Mouse (Mus musculus) neural tube, embryonic 15.5 days (tissue): ENCODE results near the gene Lrrc29. TPM values are rescaled to one million over a fixed set of nuclear protein-coding genes. Genes with fewer than 3 reads are reported as not detected.

Experiments
- ATAC-seq: fragments of 200-750 bp; cut with Nextera tagmentation; 2 replicates; pipeline ENCODE4 v1.8.0; 2017; ENCODE audit warnings: mild to moderate bottlenecking, moderate TSS enrichment, moderate library complexity; ENCODE audit not compliant: low FRiP score
- H3K27ac ChIP-seq: fragments of 300-500 bp; sonication (generic); replicated peaks from 2 replicates; pipeline ENCODE4 v1.5.1; 2015; ENCODE audit warnings: mild to moderate bottlenecking, inconsistent platforms
- H3K27me3 ChIP-seq: fragments of 300-500 bp; sonication (generic); replicated peaks from 2 replicates; pipeline ENCODE4 v1.6.1; 2015; ENCODE audit warnings: inconsistent platforms
- H3K36me3 ChIP-seq: fragments of 300-500 bp; sonication (generic); 2 replicates; pipeline ENCODE4 v1.6.1; 2015; ENCODE audit warnings: inconsistent platforms
- H3K4me1 ChIP-seq: fragments of 300-500 bp; sonication (generic); 2 replicates; pipeline ENCODE4 v1.6.1; 2015; ENCODE audit warnings: inconsistent platforms
- H3K4me2 ChIP-seq: fragments of 300-500 bp; sonication (generic); 2 replicates; pipeline ENCODE4 v1.6.1; 2015; ENCODE audit warnings: inconsistent platforms, mild to moderate bottlenecking, moderate library complexity
- H3K4me3 ChIP-seq: fragments of 300-500 bp; sonication (generic); replicated peaks from 2 replicates; pipeline ENCODE4 v1.5.1; 2015; ENCODE audit warnings: mild to moderate bottlenecking, inconsistent platforms
- H3K9ac ChIP-seq: fragments of 300-500 bp; sonication (generic); replicated peaks from 2 replicates; pipeline ENCODE4 v1.6.1; 2015; ENCODE audit warnings: mild to moderate bottlenecking, inconsistent platforms
- H3K9me3 ChIP-seq: fragments of 300-500 bp; sonication (generic); replicated peaks from 2 replicates; pipeline ENCODE4 v1.6.1; 2016; ENCODE audit warnings: inconsistent platforms
- WGBS: fragments of 180-500 bp; shearing (Covaris S2); methylation state at CpG from one replicate; pipeline ENCODE4 v1.1.7; 2015; ENCODE audit warnings: mixed read lengths; 5-methylcytosine and 5-hydroxymethylcytosine counted together
- polyA plus RNA-seq: library from polyadenylated mRNA; unstranded; fragments of >200 nt; fragmentation: Nextera tagmentation; extraction: Ambion mirVana; gene quantifications from 2 replicates; pipeline ENCODE4 v1.2.1, GENCODE M21; 2015

The Lrrc29 gene
- polyA plus RNA-seq, 1 experiment from 2014 or later: 0.55 TPM

DNA sequence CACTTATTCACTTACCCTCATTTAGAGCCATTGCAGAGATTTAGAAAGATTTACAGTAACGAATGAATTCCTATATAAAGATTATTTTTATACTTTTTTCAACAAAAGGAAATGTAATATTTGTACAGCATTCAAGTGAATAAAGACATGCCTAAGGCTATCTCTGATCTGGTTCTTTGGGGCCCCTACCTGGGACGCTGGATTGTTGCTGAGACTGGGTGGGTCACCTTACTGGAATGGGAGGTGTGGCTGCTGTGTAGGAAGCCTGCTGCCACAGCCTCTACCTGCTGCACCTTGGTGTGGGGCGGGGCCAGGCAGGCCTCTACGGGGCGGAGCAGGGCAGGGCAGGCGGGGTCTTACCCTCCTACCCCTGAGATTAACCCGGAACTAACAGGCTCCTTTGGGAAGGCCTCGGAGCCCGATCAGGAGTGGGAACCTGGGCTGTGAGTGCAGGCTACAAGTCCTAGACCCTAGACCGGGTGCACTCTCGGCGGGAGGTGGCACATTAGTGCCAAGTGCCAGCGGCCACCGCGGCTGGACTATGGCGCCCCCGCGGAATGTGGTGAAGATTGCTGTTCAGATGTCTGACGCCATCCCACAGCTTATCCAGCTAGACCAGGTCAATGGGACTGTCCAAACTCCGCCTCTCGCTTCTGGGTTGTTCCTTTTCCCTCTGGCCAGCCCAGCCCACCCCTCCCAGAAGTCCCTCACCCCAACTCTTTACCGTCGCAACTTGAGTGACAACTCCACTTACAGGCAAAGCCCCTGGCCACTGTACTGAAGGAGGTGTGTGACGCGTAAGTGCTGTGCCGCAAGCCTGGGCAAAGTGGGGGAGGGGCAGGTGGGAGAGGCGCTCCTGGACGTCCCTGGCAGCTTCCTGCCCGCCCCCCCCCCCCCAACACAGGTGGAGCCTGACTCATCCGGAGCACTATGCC lies 20.6 kb downstream of the Lrrc29 start, which contains the start of gene Elmo3:
TSS of gene Elmo3 (plus strand) at position 391 of the 935 bp plus-strand sequence.
- Histone ChIP-seq H3K9ac (no peak within 1 kb of the TSS), H3K4me3 (peak within 1 kb of the TSS; percentile 8), H3K4me2 (peak within 1 kb of the TSS; percentile 50), H3K4me1 (peaks cover 20% of the 10 kb centered on the region), H3K27ac (peak within 1 kb of the TSS; percentile 48), H3K9me3 (no peaks in the 10 kb centered on the region), H3K36me3 (peaks cover 78% of the 10 kb centered on the region), H3K27me3 (no peaks in the 10 kb centered on the region)
- 12% methylated on average over 30 of the region's 30 CpGs for WGBS
- ATAC-seq: peak; percentile 55

DNA sequence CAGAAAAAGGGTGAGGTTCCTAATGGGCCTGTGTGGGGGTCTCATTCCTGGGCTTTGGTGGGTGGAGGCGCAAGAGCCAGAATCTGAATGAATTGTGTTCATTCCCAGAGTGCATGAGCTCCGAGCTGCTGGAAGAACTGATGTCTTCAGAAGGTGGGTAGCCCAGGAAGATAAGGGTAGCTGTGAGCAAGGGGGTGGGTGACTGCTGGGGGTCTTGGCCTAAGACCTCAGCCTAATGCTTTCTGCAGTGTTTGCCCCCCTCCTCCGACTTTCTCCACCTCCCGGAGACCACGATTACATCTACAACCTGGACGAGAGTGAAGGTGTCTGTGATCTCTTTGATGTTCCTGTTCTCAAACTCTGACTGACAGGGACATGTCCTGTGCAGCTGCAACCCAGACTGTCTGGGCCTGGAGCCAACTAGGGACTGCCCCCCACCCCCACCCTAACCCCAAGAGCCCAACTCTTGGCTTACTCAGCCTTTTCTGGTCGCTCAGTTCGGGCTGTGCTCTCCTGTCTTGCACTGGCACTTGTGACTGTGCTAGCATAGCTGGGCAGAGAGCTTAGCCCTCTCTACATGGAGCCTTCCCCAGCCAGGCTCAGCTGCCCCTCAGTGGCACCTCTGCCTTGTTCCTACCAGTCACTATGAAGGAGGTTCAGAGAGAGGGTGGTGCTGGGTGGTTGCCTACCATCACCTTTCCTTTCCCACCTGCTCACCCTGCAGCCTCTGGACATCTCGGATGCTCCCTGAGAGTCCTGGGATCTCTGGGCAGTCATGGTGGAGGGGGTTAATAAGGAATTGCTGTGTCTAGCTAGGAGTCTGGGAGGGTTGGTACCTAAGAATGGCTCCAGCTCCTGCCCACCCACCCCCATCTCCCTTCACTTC lies 21.5 kb downstream of the Lrrc29 start:
- H3K4me1 ChIP-seq: peaks cover 24% of the 10 kb centered on the region
- 72% methylated on average over 9 of the region's 9 CpGs for WGBS
- no peaks in the 10 kb centered on the region for H3K27me3 ChIP-seq
- ATAC-seq: no peak
- no peak overlapping the region for H3K4me2 ChIP-seq
- no peak overlapping the region for H3K4me3 ChIP-seq
- peak overlapping the region; percentile 48 for H3K27ac ChIP-seq
- H3K9ac ChIP-seq: no peak overlapping the region
- H3K36me3 ChIP-seq: peaks cover 78% of the 10 kb centered on the region
- no peaks in the 10 kb centered on the region for H3K9me3 ChIP-seq

DNA sequence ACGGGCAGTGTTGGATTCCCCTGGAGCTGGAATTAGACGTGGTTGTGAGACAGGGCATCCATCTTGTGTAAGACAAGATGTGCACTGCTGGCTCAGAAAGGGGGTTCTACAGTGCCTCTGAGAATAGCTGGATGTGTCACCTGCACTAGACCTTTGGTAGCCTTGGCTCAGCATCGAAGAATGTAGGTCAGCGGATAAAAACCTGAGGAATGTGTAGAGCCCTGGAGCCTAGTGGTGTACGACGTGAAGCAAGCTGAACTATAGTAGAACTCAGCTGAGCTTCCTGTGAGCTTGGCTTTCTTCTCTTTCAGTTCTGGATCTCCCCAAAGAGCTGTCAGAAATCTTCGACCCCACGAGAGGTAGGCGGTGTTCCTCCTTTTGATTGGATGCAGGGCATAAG lies 22.2 kb downstream of the Lrrc29 start:
- 77% methylated on average over 9 of the region's 9 CpGs for WGBS
- peaks cover 76% of the 10 kb centered on the region for H3K36me3 ChIP-seq
- H3K4me1 ChIP-seq: peaks cover 29% of the 10 kb centered on the region

DNA sequence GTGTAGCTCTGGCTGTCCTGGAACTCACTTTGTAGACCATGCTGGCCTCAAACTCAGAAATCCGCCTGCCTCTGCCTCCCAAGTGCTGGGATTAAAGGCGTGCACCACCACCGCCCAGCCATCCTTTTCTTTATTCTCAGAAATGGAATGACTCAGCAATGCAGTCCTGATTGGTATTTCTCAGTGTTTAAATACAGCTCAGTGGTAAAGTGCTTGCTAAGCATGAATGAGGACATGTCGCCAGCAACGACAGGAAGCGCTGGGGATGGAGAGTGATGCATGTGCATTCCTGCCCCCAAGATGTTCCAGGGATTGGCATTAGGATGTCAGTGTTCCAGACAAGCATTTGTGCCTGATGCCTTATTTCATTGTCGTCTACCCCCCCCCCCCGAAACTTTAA lies 22.7 kb downstream of the Lrrc29 start:
- Histone ChIP-seq H3K36me3 (peaks cover 74% of the 10 kb centered on the region), H3K9me3 (no peaks in the 10 kb centered on the region), H3K27me3 (no peaks in the 10 kb centered on the region), H3K4me2 (no peak overlapping the region), H3K4me3 (no peak overlapping the region), H3K27ac (no peak overlapping the region), H3K4me1 (peaks cover 34% of the 10 kb centered on the region), H3K9ac (no peak overlapping the region)
- 88% methylated on average over 8 of the region's 8 CpGs for WGBS
- no peak for ATAC-seq

More for the DNA sequence above, 22.2 kb downstream of the Lrrc29 start:
- Histone ChIP-seq H3K4me3 (no peak overlapping the region), H3K9me3 (no peaks in the 10 kb centered on the region), H3K27ac (no peak overlapping the region), H3K9ac (no peak overlapping the region), H3K4me2 (no peak overlapping the region), H3K27me3 (no peaks in the 10 kb centered on the region)
- no peak for ATAC-seq

DNA sequence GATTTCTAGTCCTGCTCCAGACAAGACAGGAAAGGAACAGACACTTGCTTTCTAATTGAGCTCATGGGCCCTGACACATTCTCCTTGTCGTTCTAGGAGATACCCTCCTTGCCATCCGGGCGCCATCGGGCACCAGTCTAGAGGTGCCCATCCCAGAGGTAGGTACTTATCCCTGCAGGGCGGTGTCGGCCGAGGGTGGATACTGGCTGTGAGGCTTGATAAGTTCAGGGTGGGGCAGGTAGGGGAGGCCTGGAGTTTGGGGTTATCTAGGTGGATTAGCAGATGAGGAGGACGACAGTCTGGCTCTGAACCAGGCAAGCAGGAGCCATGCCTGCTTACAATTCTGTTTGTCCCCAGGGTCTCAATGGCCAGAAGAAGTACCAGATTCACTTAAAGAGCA lies 26.1 kb downstream of the Lrrc29 start:
- Histone ChIP-seq H3K4me2 (no peak overlapping the region), H3K4me3 (no peak overlapping the region), H3K27me3 (no peaks in the 10 kb centered on the region; the same call in 1 of the 2 replicates), H3K4me1 (peaks cover 33% of the 10 kb centered on the region), H3K36me3 (peaks cover 52% of the 10 kb centered on the region), H3K9ac (no peak overlapping the region), H3K27ac (no peak overlapping the region), H3K9me3 (no peaks in the 10 kb centered on the region)
- no peak for ATAC-seq
- 97% methylated on average over 8 of the region's 8 CpGs for WGBS

DNA sequence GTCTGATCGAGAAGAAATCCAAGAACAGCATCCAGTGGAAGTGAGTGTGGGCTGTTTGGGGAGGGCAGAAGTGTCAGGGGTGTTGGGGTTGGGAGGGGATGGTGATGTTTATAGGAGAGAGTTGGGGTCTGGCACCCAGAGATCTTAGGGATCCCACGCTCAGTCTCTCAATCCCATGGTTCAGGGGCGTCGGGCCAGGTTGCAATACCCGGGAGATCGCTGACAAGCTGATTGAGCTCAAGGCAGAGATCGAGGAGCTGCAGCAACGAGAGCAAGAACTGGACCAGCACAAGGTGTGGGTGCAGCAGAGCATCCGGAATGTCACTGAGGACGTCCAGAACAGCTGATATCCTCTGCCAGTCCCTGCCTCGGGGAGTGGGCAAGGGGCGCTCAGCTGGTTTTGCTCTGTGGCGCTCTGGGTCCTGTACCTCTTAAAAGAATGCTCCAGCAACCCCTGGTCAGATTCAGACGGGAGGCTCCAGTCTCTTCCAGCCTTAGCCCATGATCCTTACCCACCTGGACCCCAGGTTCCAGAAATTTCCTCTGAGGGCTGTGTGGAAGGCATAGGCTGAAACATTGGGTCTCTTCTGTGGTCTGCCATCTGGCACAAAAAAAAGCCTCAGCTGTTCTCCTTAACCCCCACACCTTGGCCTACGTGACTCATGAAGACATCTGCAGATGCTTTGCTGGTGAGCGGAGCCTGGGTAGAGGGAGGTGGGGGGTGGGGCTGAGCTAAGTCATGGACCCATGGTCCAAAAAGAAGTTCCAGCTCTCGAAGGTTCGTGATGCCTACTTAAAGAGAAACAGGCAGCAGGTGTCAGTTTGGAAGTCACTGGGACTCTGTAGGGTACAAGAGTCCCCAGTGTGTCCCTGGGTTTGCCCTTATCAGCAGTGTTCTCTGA lies 27.5 kb downstream of the Lrrc29 start:
- Histone ChIP-seq H3K4me3 (peak overlapping the region; percentile 75), H3K9ac (peak overlapping the region; percentile 82), H3K27me3 (no peaks in the 10 kb centered on the region; the same call in 1 of the 2 replicates), H3K36me3 (peaks cover 44% of the 10 kb centered on the region), H3K4me1 (peaks cover 26% of the 10 kb centered on the region), H3K27ac (peak overlapping the region; percentile 61; the same call in 1 of the 2 replicates), H3K4me2 (peak overlapping the region; percentile 90), H3K9me3 (no peaks in the 10 kb centered on the region)
- WGBS: 67% methylated on average over 18 of the region's 18 CpGs
- 0 out of 2 replicates have a peak, but pooled peaks have one; percentile 2 for ATAC-seq

DNA sequence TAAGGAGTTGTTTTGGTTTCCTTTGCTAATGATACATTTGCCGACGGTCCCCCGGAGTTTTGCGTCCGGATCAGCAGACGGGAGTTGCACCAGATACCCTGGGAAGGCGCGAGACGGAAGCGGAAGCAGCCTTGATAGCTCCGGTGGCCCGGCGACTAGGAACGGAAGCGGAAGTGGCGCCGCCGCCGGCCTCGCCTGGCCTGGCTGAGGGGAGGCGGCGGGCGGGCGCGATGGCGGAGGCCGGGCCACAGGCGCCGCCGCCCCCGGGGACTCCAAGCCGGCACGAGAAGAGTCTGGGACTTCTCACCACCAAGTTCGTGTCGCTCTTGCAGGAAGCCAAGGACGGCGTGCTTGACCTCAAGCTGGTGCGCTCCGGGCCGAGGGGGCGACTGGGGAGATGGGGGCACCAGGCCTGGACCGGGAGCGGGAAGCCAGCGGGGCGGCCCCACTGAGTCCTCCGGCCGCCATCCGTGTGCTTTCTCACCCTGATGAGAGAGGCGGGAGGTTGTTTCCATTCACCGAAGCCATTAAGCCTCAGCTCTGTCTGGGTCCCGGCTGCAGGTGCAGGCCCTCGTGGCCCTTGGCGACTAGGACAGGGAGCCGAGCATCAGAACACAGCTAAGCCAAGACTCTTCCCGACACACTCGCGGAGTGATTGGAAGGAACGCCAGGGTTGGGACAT lies 28.4 kb downstream of the Lrrc29 start, which contains the start of gene E2f4:
TSS of gene E2f4 (plus strand) at position 153 of the 682 bp plus-strand sequence.
- peak; percentile 89 for ATAC-seq
- peak within 1 kb of the TSS; percentile 75 for H3K4me3 ChIP-seq
- H3K27me3 ChIP-seq: no peaks in the 10 kb centered on the region; the same call in 1 of the 2 replicates
- H3K27ac ChIP-seq: peak within 1 kb of the TSS; percentile 71
- H3K4me2 ChIP-seq: peak within 1 kb of the TSS; percentile 90
- peaks cover 37% of the 10 kb centered on the region for H3K36me3 ChIP-seq
- H3K4me1 ChIP-seq: peaks cover 26% of the 10 kb centered on the region
- no peaks in the 10 kb centered on the region for H3K9me3 ChIP-seq
- H3K9ac ChIP-seq: peak within 1 kb of the TSS; percentile 82
- under 1% methylated on average over 57 of the region's 58 CpGs for WGBS

DNA sequence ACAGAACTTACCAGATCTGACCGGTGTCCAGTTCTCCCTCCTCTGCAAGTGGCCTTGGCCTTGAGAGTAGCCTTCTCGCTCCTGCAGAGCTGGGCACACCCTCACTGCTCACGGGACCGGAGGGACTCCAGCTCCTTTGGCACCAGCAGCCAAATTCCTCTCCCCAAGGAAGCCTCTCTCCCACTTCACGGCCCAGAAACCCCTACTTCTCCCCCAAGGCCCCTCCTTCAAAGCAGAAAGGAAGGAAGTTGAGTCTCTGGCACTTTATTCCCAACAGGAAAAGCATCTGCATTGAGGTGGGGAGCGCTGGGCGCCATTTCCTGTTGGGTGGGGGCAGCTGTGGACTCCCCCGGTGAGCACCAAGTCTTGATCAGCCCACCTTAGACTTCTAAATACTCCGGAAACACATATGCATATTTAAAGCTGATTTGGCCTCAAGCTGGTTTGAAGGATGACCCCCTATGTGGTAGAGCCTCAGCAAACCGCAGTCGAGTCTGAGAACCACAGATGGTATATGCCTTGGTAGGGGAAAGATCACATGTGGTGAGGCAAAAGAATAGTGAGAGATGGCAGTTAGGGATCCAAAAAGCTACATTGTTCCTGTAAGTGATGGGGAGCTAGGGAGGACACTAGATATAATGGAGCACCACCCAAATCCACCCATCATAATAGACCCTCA lies 30.0 kb downstream of the Lrrc29 start, which contains the start of gene Exoc3l:
TSS of gene Exoc3l (minus strand) at position 207 of the 679 bp plus-strand sequence.
- Histone ChIP-seq H3K4me2 (peak within 1 kb of the TSS; percentile 90), H3K9ac (peak within 1 kb of the TSS; percentile 33), H3K9me3 (no peaks in the 10 kb centered on the region), H3K27ac (peak within 1 kb of the TSS; percentile 71; the same call in 1 of the 2 replicates), H3K4me3 (peak within 1 kb of the TSS; percentile 75), H3K4me1 (peaks cover 26% of the 10 kb centered on the region), H3K36me3 (peaks cover 22% of the 10 kb centered on the region), H3K27me3 (no peaks in the 10 kb centered on the region; the same call in 1 of the 2 replicates)
- ATAC-seq: no peak
- 68% methylated on average over 11 of the region's 11 CpGs for WGBS

DNA sequence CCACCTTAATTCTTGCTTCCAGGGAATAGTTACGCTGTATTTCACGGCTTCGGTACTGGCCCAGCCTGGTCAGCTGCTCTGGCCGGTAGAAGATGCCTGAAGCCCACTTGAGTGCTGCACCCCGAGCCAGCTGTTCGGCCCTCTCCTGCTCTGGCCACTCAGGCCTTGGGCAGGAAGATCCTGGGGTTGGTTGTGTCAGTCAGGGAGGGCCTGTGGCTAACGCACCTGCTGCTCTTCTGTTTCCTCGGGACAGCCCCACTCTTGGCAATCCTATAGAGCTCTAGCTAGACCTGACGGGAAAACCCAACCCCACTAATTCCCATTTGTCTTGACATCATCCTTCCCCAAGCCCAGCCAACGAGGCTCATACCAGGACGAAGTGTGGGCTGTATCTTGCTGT lies 30.8 kb downstream of the Lrrc29 start:
- H3K4me3 ChIP-seq: 0 out of 2 replicates have a peak overlapping the region, but pooled peaks have one; percentile 3
- H3K36me3 ChIP-seq: peaks cover 14% of the 10 kb centered on the region
- no peak for ATAC-seq
- H3K4me2 ChIP-seq: peak overlapping the region; percentile 17; the same call in 1 of the 2 replicates
- H3K9me3 ChIP-seq: no peaks in the 10 kb centered on the region
- H3K4me1 ChIP-seq: peaks cover 34% of the 10 kb centered on the region
- H3K27ac ChIP-seq: no peak overlapping the region
- WGBS: 73% methylated on average over 11 of the region's 11 CpGs
- no peak overlapping the region for H3K9ac ChIP-seq
- no peaks in the 10 kb centered on the region; the same call in 1 of the 2 replicates for H3K27me3 ChIP-seq
